Mouse (Mus musculus): ENCODE measurements around the gene Rad51ap2. TPM values are rescaled to one million over a fixed set of nuclear protein-coding genes. Genes with fewer than 3 reads are reported as not detected.
A peak's percentile ranks its signal among the peaks of the same experiment; 100 is the strongest.

The Rad51ap2 gene
- polyA plus RNA-seq, 1 experiment from 2014 or later = 0.50 TPM

DNA sequence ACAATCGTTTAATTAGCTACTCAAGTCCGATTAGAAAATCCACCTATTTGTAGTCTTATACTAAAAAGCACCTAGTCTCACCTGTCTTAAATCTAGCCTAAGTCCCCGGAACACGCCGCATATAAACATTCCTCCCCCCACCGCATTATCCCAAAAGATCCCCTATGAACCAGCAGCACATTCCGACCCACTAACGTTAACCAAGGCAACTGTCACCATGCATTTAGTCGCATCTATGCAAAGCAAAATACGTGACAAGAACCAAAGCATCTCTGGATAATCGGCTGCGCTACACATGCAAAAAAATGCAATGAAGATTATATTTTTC, 19.9 kb upstream of the Rad51ap2 start:
- no peaks in the 10 kb centered on the region for H3K9me3 ChIP-seq (ENCODE audit: control insufficient read depth, low read length)
- no peak for DNase-seq (ENCODE audit: low spot score)
- H3K4me2 ChIP-seq (ENCODE audit: low read depth, low read length) = peak overlapping the region; percentile 87
- H3K27ac ChIP-seq (replicated peaks; ENCODE audit: low read depth, low read length) = no peak overlapping the region
- peaks cover 14% of the 10 kb centered on the region for H3K4me1 ChIP-seq (ENCODE audit: control insufficient read depth, insufficient read depth, low read length)
- 2% methylated on average over 12 of the region's 12 CpGs for WGBS
- no peaks in the 10 kb centered on the region for H3K36me3 ChIP-seq (ENCODE audit: control insufficient read depth, insufficient read depth, low read length)
- no peak for ATAC-seq (ENCODE audit: low read depth)
- peak overlapping the region; percentile 45 for H3K4me3 ChIP-seq (ENCODE audit: low read depth, low read length)
- H3K9ac ChIP-seq (ENCODE audit: low read depth, low read length) = peak overlapping the region; percentile 53
- H3K27me3 ChIP-seq (replicated peaks; ENCODE audit: control insufficient read depth, insufficient read depth, low read length) = peaks cover 8% of the 10 kb centered on the region

DNA sequence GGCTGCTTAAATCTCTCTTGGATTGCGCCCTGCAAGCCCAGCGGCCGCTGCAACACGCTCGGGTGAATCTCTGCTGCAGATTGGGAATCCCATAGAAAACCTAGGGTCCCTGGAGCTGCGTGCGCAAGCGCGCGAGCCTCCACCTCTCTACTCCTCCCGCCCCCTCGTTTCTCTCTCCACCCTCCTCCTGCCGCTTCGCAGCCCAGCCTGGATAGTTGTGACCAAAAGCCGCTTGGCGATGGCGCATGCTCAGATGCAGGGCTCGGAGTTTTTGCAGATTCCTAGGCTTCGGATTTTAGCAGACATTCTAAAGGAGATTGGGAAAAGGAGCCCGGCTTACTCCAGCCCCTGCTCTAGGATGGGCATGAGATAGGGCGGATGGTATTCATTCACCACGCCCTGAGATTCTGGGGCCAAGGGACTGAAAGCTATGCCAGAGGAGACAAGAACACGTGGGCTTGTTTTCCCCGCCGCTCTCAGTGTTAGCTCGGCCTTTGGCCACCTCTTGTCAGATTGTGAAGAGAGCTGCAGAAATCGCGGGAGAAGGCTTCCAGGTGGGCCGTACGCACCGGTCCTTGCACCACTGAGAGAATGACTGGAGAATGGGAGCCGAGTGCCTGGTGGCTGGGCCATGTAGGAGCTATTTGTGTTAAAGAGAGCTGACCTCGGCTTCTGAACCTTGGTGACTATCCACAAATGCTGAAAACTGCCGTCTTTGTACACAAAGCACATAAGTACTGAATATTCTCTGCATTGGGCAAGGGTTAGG, 19.2 kb upstream of the Rad51ap2 start, which contains the start of gene Vsnl1:
TSS of gene Vsnl1 (minus strand) at position 117 of the 769 bp plus-strand sequence.
- no peaks in the 10 kb centered on the region for H3K9me3 ChIP-seq (ENCODE audit: control insufficient read depth, low read length)
- peak within 1 kb of the TSS; percentile 87 for H3K4me2 ChIP-seq (ENCODE audit: low read depth, low read length)
- ATAC-seq (ENCODE audit: low read depth) (peak; percentile 96), DNase-seq (ENCODE audit: low spot score) (peak; percentile 94)
- H3K27me3 ChIP-seq (replicated peaks; ENCODE audit: control insufficient read depth, insufficient read depth, low read length) = peaks cover 8% of the 10 kb centered on the region
- H3K4me3 ChIP-seq (ENCODE audit: low read depth, low read length) = peak within 1 kb of the TSS; percentile 45
- no peaks in the 10 kb centered on the region for H3K36me3 ChIP-seq (ENCODE audit: control insufficient read depth, insufficient read depth, low read length)
- peak within 1 kb of the TSS; percentile 67 for H3K27ac ChIP-seq (replicated peaks; ENCODE audit: low read depth, low read length)
- H3K9ac ChIP-seq (ENCODE audit: low read depth, low read length) = peak within 1 kb of the TSS; percentile 53
- peaks cover 14% of the 10 kb centered on the region for H3K4me1 ChIP-seq (ENCODE audit: control insufficient read depth, insufficient read depth, low read length)
- 2% methylated on average over 34 of the region's 34 CpGs for WGBS

DNA sequence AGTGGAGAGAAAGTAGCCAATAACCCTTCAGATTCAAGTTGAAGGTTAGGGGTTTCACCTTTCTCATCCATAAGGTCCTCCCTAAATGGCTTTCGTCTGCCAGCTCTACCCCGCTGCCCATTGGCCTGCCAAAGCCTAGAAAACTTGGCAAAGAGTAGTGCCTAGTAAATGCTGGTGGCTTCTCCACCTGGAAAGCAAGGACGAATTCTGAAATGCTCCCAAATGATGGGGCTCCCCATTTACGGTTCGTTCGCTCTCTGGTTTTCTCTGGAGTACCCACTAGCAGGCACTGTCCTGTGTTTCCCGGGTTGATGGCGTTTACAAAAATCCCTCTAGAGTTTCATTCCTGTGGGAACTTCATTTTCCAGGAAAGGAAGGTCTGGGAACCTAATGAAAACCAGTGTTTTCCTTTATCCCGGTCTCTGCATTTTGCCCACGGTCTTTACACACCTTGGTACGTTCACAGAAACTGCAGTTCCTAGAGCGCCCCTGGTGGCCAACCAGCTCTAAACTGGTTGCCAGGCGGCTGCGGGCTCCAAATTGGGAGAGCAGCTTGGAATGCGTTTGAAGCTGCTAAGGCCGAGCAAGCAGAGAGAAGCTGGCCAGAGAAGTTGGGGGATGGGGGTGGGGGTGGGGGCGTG, 18.5 kb upstream of the Rad51ap2 start:
- no peaks in the 10 kb centered on the region for H3K9me3 ChIP-seq (ENCODE audit: control insufficient read depth, low read length)
- H3K27ac ChIP-seq (replicated peaks; ENCODE audit: low read depth, low read length) = no peak overlapping the region
- H3K36me3 ChIP-seq (ENCODE audit: control insufficient read depth, insufficient read depth, low read length) = no peaks in the 10 kb centered on the region
- DNase-seq (ENCODE audit: low spot score) = peak; percentile 91
- ATAC-seq (ENCODE audit: low read depth) = peak; percentile 44; the same call in 1 of the 2 replicates
- 13% methylated on average over 16 of the region's 17 CpGs for WGBS
- peaks cover 14% of the 10 kb centered on the region for H3K4me1 ChIP-seq (ENCODE audit: control insufficient read depth, insufficient read depth, low read length)
- peak overlapping the region; percentile 45 for H3K4me3 ChIP-seq (ENCODE audit: low read depth, low read length)
- no peak overlapping the region for H3K9ac ChIP-seq (ENCODE audit: low read depth, low read length)
- peaks cover 8% of the 10 kb centered on the region for H3K27me3 ChIP-seq (replicated peaks; ENCODE audit: control insufficient read depth, insufficient read depth, low read length)
- peak overlapping the region; percentile 87 for H3K4me2 ChIP-seq (ENCODE audit: low read depth, low read length)

DNA sequence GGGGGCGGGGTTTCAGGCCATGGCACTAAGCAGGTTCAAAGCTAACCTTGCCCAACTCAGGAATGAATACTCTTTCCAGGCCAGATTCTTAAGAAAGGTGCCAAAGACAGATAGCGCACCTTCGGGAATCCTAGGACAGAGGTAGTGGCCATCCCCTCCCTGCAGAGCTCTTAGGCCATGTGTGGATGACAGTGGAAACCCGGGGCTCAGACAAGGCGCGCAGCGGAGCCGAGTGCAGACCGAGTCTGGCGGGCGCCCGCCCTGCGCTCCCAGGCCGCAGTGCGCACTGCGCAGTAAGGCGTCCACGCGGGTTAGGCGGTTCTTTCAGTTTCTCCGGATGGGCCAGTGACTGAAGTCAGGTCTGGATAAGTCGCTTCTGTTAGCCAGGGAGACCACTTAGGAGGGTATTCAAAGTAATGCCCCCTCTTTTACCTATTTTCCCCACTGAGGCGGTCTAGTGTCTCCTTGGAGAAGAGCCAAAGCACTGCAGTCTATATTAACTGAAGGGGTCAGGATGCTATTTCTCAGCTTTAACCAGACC, 17.9 kb upstream of the Rad51ap2 start:
- peaks cover 1% of the 10 kb centered on the region; the same call in 1 of the 2 replicates for H3K9me3 ChIP-seq (ENCODE audit: control insufficient read depth, low read length)
- peaks cover 14% of the 10 kb centered on the region for H3K4me1 ChIP-seq (ENCODE audit: control insufficient read depth, insufficient read depth, low read length)
- no peak overlapping the region for H3K27ac ChIP-seq (replicated peaks; ENCODE audit: low read depth, low read length)
- no peak for DNase-seq (ENCODE audit: low spot score)
- peak overlapping the region; percentile 87 for H3K4me2 ChIP-seq (ENCODE audit: low read depth, low read length)
- WGBS = 29% methylated on average over 23 of the region's 23 CpGs
- 0 out of 2 replicates have a peak overlapping the region, but pooled peaks have one; percentile 37 for H3K9ac ChIP-seq (ENCODE audit: low read depth, low read length)
- no peaks in the 10 kb centered on the region for H3K36me3 ChIP-seq (ENCODE audit: control insufficient read depth, insufficient read depth, low read length)
- peak overlapping the region; percentile 45 for H3K4me3 ChIP-seq (ENCODE audit: low read depth, low read length)
- peaks cover 8% of the 10 kb centered on the region for H3K27me3 ChIP-seq (replicated peaks; ENCODE audit: control insufficient read depth, insufficient read depth, low read length)
- no peak; the same call in 1 of the 2 replicates for ATAC-seq (ENCODE audit: low read depth)

DNA sequence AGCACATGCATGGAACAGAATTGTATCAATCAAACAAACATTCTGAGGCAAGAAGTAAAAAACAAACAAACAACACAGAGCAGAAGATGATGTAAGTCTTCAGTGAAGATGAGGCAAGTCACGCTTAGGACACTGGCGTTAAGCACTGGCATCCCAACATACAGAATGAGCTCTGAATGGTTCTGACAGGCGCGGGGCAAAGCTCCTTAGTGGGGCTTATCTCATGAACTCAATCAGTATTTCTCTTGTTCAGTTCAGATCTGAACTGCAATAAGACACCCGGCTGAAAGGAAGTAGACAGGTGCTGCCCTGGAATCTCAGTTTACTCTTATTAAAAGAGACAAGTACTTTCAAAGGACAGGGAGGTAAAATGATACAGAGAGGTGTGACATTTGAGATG, 1.7 kb upstream of the Rad51ap2 start:
- H3K9ac ChIP-seq (ENCODE audit: low read depth, low read length) = no peak overlapping the region
- 55% methylated on average over 5 of the region's 5 CpGs for WGBS
- H3K9me3 ChIP-seq (ENCODE audit: control insufficient read depth, low read length) = no peaks in the 10 kb centered on the region

DNA sequence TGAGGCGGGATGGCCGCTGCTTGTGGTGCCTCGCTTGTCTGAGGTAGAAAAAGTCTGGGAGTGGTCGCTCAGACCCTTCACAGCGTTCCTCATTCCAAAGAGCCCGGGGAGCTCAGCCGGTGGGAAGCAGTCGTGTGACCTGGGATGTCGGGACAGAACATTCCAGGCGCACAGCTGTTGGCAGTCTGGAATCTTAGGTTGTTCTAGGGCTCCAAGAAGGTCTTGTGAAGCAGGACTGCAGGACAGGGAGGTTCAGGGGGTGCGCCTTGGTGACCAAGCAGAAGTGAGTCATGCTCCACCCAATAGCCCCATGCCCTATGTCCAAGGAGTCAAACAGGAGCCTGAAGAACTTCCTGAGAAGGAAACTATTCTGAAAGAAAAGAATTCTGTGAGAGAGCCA, 334 bp downstream of the Rad51ap2 start:
- peak overlapping the region; percentile 58 for H3K4me3 ChIP-seq (ENCODE audit: low read depth, low read length)
- WGBS = 4% methylated on average over 11 of the region's 11 CpGs
- peak; percentile 14 for DNase-seq (ENCODE audit: low spot score)
- H3K36me3 ChIP-seq (ENCODE audit: control insufficient read depth, insufficient read depth, low read length) = no peaks in the 10 kb centered on the region
- peak overlapping the region; percentile 98 for H3K4me2 ChIP-seq (ENCODE audit: low read depth, low read length)
- H3K9me3 ChIP-seq (ENCODE audit: control insufficient read depth, low read length) = no peaks in the 10 kb centered on the region
- no peaks in the 10 kb centered on the region for H3K27me3 ChIP-seq (replicated peaks; ENCODE audit: control insufficient read depth, insufficient read depth, low read length)
- H3K4me1 ChIP-seq (ENCODE audit: control insufficient read depth, insufficient read depth, low read length) = no peaks in the 10 kb centered on the region
- H3K9ac ChIP-seq (ENCODE audit: low read depth, low read length) = peak overlapping the region; percentile 73
- H3K27ac ChIP-seq (replicated peaks; ENCODE audit: low read depth, low read length) = no peak overlapping the region
- no peak; the same call in 1 of the 2 replicates for ATAC-seq (ENCODE audit: low read depth)

More for the DNA sequence above, 1.7 kb upstream of the Rad51ap2 start:
- Histone ChIP-seq H3K36me3 (ENCODE audit: control insufficient read depth, insufficient read depth, low read length) (no peaks in the 10 kb centered on the region), H3K27me3 (replicated peaks; ENCODE audit: control insufficient read depth, insufficient read depth, low read length) (no peaks in the 10 kb centered on the region), H3K4me3 (ENCODE audit: low read depth, low read length) (no peak overlapping the region), H3K4me2 (ENCODE audit: low read depth, low read length) (no peak overlapping the region), H3K4me1 (ENCODE audit: control insufficient read depth, insufficient read depth, low read length) (no peaks in the 10 kb centered on the region), H3K27ac (replicated peaks; ENCODE audit: low read depth, low read length) (no peak overlapping the region)
- DNase-seq (ENCODE audit: low spot score) (peak; percentile 19), ATAC-seq (ENCODE audit: low read depth) (no peak)

DNA sequence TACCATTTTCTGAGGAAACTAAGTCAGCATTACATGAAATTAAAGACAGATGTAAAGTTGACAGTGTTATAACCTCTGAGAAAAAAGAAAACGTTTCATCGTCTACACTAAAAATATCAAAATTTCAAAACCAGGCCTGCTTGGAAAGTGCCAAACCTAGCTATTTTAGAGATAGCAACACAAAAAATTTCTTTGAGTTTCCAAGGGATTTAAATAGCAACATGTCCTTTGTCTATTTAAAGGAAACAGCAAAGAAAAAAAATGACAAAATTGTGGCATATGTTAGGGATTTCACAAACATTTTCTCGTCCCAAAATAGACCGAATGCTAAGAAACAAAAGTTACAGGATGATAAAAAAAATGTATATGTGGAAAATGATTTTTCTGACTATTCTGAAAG, 753 bp downstream of the Rad51ap2 start:
- no peaks in the 10 kb centered on the region for H3K9me3 ChIP-seq (ENCODE audit: control insufficient read depth, low read length)
- peak overlapping the region; percentile 98 for H3K4me2 ChIP-seq (ENCODE audit: low read depth, low read length)
- no peak overlapping the region for H3K27ac ChIP-seq (replicated peaks; ENCODE audit: low read depth, low read length)
- peak overlapping the region; percentile 58 for H3K4me3 ChIP-seq (ENCODE audit: low read depth, low read length)
- 55% methylated on average over 4 of the region's 4 CpGs for WGBS
- H3K27me3 ChIP-seq (replicated peaks; ENCODE audit: control insufficient read depth, insufficient read depth, low read length) = no peaks in the 10 kb centered on the region
- H3K4me1 ChIP-seq (ENCODE audit: control insufficient read depth, insufficient read depth, low read length) = no peaks in the 10 kb centered on the region
- no peak for ATAC-seq (ENCODE audit: low read depth)
- no peak for DNase-seq (ENCODE audit: low spot score)
- no peaks in the 10 kb centered on the region for H3K36me3 ChIP-seq (ENCODE audit: control insufficient read depth, insufficient read depth, low read length)
- peak overlapping the region; percentile 73; the same call in 1 of the 2 replicates for H3K9ac ChIP-seq (ENCODE audit: low read depth, low read length)

Measured in embryonic facial prominence, embryonic 14.5 days (tissue).